Mouse (Mus musculus): Measurements from ENCODE around the gene Snrk.

- no peak for TF ChIP-seq POLR2A (IDR thresholded peaks at IDR 0.05; ENCODE audit: low read depth, low read length)
- no peak for TF ChIP-seq CTCF (IDR thresholded peaks at IDR 0.05; ENCODE audit: borderline replicate concordance, insufficient read depth, low read length)
Measured at GRCm38 (mm10) chr9:122208311-122208710, 91.2 kb downstream of the Snrk start.
